Mouse (Mus musculus): ENCODE measurements at regions not wholly inside any gene's neighbourhood (a gene's known extent, or its start where the extent isn't known, plus 50 kb on each side); places are given as distances from the start of the nearest gene placed in this dataset.

DNA sequence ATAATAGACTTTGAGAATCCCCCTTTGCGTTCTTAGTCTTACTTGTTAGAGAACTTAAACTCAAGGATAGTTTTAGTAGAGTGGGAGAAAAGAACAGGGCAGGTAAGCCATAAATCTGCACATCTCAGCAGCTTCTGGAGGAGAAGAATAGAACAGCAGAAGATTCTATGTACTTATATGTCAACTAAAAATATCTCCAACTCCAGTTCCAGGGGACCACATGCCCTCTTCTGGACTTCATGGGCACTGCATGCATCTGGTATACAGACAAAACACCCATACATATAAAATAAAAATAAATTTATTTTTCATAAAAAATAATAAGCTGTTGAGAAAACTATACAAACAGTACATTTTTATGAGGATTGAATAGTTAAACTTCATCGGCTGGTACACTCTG, 196.4 kb downstream of the Mettl4 start:
- DNase-seq (ENCODE audit: low spot score) = peak; percentile 44

GRCm38 (mm10) chr17:94528765-94529164, 221.1 kb downstream of the Mettl4 start:
- no peak for DNase-seq (ENCODE audit: low spot score)
